Mouse (Mus musculus) embryo, embryonic 10 days (tissue): ENCODE measurements at regions not wholly inside any gene's neighbourhood (a gene's known extent, or its start where the extent isn't known, plus 50 kb on each side); places are given as distances from the start of the nearest gene placed in this dataset.

ENCODE experiments used
- DNase-seq: peaks from one replicate; pipeline ENCODE4 v3.0.0-alpha.2; 2015; ENCODE audit warnings: low spot score

GRCm38 (mm10) chr4:95317821-95318290, 239.5 kb upstream of the Fggy start:
- peak; percentile 84 for DNase-seq

GRCm38 (mm10) chr4:95318561-95318960, 238.7 kb upstream of the Fggy start:
- peak; percentile 52 for DNase-seq

- DNase-seq: peak; percentile 23
These were observed 238.3 kb upstream of the Fggy start for GRCm38 (mm10) chr4:95319036-95319435.

GRCm38 (mm10) chr4:95325861-95326260, 231.4 kb upstream of the Fggy start:
- DNase-seq: no peak

- no peak for DNase-seq
These were observed 217.5 kb upstream of the Fggy start for GRCm38 (mm10) chr4:95339822-95340221.

- no peak for DNase-seq
These were observed 216.4 kb upstream of the Fggy start for GRCm38 (mm10) chr4:95340926-95341325.

- DNase-seq: no peak
These were observed 210.5 kb upstream of the Fggy start for GRCm38 (mm10) chr4:95346722-95347197.

- no peak for DNase-seq
These were observed 209.9 kb upstream of the Fggy start for GRCm38 (mm10) chr4:95347436-95347835.

GRCm38 (mm10) chr4:95348405-95349123, 208.7 kb upstream of the Fggy start:
- no peak for DNase-seq

GRCm38 (mm10) chr4:95353894-95354319, 203.4 kb upstream of the Fggy start:
- DNase-seq: peak; percentile 52

GRCm38 (mm10) chr4:95358674-95359073, 198.6 kb upstream of the Fggy start:
- no peak for DNase-seq

GRCm38 (mm10) chr4:95360336-95360967, 196.9 kb upstream of the Fggy start:
- DNase-seq: no peak

- no peak for DNase-seq
These were observed 192.8 kb upstream of the Fggy start for GRCm38 (mm10) chr4:95364376-95365082.

GRCm38 (mm10) chr4:95376386-95376785, 180.9 kb upstream of the Fggy start:
- peak; percentile 20 for DNase-seq

GRCm38 (mm10) chr4:95377222-95378134, 179.8 kb upstream of the Fggy start:
- DNase-seq: no peak

GRCm38 (mm10) chr4:95378645-95379044, 178.7 kb upstream of the Fggy start:
- no peak for DNase-seq

- no peak for DNase-seq
These were observed 174.0 kb upstream of the Fggy start for GRCm38 (mm10) chr4:95383216-95383892.

GRCm38 (mm10) chr4:95385552-95385951, 171.8 kb upstream of the Fggy start:
- no peak for DNase-seq

- DNase-seq: peak; percentile 17
These were observed 171.3 kb upstream of the Fggy start for GRCm38 (mm10) chr4:95386021-95386420.

- DNase-seq: no peak
These were observed 168.8 kb upstream of the Fggy start for GRCm38 (mm10) chr4:95388556-95388955.

- peak; percentile 38 for DNase-seq
These were observed 167.7 kb upstream of the Fggy start for GRCm38 (mm10) chr4:95389647-95390046.
